Mouse (Mus musculus): ENCODE results near the gene Kctd2. TPM values are rescaled to one million over a fixed set of nuclear protein-coding genes. Genes with fewer than 3 reads are reported as not detected.

The Kctd2 gene
- total RNA-seq, 2 experiments from 2014 or later: 82.5 to 85.6 TPM

GRCm38 (mm10) chr11:115400126-115400525, 19.8 kb upstream of the Kctd2 start:
- no peak for DNase-seq (ENCODE audit: low spot score in 2 of 2)

GRCm38 (mm10) chr11:115400630-115401391, 19.1 kb upstream of the Kctd2 start:
- peak; percentile 55 to 76 for DNase-seq (ENCODE audit: low spot score in 2 of 2)

DNA sequence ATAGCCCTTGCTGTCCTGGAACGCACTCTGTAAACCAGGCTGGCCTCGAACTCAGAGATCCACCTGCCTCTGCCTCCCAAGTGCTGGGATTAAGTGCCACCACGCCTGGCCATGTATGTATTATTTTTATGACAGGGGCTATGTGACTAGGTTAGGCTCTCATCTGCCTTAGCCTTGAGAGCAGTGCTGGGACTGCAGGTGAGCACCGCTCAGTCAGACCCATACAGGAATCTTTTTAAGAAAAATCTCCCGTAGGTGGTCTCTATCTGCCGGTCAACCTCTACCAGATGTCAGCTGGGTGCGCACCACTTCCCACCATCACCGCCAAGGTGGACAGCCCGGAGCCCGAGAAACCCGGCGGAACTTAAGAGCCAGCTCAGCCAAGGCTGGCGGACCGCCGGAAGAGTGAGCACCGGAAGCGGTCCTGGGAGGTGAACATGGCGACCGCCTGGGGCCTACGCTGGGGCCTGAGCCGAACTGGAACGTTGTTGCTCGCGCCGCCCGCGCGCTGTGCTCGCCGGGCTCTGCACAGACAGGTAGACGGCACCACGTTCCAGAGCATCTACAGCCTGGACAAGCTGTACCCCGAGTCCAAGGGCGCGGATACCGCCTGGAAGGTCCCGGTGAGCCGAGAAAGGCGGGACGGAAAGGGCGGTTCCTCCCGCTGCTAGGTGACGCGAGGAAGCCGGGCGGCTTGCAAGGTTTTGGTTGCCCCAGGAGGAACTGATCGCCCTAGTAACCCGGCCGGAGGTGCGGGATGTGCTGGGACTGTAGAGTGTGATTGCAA, 16.4 kb upstream of the Kctd2 start, which contains the start of gene Mrpl58:
Gene Mrpl58 (plus strand): TSS at position 415 of the 787 bp plus-strand sequence.
- DNase-seq (ENCODE audit: low spot score in 2 of 2): peak; percentile 78 to 88

DNA sequence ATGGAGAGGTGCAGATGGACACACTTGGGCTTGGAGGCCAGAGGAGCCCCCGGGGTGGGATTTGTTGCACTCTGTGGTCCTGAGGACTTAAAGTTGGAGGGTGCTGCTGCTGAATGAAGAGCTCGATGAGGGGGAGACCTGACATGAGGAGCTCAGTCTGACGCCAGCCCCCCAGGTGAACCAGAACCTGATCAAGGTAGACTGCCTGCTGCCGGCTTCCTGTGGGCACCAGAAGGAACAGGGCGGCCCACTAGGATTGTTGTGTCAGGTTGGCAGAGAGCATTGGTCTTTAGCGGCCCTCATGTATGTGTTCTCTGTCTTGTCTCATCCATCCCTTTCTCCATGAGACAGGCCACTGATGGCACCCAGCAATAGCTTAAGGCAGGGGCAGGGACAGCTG, 14.2 kb upstream of the Kctd2 start:
- no peak for DNase-seq (ENCODE audit: low spot score in 2 of 2)

DNA sequence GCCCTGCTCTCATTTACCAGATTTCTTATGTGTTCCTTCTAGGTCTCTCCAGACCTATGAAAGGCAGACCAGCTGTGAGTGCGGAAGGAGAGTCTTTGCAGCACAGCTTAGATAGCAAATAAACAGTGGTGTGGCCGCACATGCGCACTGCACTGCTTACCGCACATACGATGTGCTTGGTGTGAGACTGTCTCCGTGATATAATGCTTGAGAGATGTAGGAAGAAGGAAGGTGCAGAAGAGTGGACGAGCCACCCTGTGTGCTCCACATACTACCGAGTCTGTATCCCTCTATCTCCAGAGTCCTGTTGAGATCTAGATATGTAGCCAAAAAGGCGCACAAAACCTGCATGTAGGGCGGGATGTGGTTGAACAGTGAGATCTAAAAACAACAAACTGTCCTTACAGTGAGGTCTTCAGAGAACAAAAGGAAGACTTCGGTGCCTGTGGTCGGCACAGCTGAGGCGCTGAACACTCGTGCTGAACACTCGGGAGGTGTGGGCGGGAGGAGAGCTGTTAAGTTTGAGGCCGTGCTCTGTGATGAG, 13.0 kb upstream of the Kctd2 start:
- DNase-seq (ENCODE audit: low spot score in 2 of 2): no peak

GRCm38 (mm10) chr11:115408266-115408920, 11.5 kb upstream of the Kctd2 start:
- DNase-seq (ENCODE audit: low spot score in 2 of 2): no peak

DNA sequence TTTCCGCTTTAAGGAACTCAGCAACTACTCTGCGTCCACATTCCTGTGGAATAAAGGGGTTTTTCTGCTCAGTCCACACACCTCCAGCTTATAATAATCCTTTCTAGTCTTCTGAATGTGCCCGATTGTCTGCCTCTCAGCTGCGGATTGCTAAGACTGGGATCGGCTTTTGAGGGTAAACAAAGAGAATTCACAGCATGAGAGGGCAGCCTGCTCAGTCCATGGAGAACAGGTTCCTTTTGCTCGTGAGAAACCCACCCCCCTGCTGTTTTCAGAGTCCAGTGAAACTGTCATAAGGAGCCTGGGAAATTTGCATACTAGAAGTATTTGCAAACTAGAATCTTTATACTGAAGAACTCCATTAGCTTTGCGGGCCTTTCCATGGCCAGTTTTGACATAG, 10.4 kb upstream of the Kctd2 start:
- no peak for DNase-seq (ENCODE audit: low spot score in 2 of 2)

- DNase-seq (ENCODE audit: low spot score in 2 of 2): peak; percentile 51 to 65
Measured at GRCm38 (mm10) chr11:115420336-115421190, 635 bp downstream of the Kctd2 start.

GRCm38 (mm10) chr11:115421328-115421727, 1.4 kb downstream of the Kctd2 start:
- DNase-seq (ENCODE audit: low spot score in 2 of 2): peak in 1 of 2 experiments; percentile 33

- no peak for DNase-seq (ENCODE audit: low spot score in 2 of 2)
Measured at GRCm38 (mm10) chr11:115421972-115422371, 2.0 kb downstream of the Kctd2 start.

DNA sequence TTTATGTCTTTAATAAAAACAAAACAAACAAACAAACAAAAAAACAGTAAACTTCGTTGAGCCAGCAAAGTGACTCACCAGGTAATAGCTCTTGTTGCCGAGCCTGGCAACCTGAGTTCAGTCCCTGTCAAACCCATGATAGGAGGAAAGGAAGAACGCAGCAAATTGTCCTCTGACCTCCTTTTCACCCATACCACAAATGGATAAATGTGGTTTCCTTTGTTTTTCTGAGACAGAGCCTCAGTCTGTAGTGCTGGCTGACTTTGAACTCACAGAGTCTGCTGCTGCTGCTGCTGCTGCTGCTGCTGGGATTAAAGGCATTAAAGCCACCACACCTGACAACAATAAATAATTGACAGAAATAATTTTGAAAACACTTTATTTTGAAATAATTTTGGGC, 3.2 kb downstream of the Kctd2 start:
- no peak for DNase-seq (ENCODE audit: low spot score in 2 of 2)

DNA sequence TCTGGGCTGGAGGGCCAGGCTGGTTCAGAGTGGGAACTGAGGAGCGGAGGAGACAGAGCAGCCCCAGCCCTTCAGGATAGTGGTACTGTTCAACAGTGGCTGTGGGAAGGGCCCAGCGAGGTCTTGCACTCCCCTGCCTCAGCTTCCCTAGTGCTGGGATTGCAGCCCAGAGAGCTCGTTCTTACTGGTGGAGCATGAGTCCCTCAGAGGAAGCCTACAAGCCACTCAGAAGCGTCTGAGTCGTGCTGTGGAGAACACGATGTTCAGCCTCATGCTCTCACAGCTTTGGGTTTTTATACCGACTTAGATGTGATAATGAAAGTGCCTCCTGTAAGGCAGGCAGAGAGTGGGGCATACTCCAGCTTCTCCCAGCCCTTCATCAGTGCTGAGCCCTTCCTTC, 4.7 kb downstream of the Kctd2 start:
- DNase-seq (ENCODE audit: low spot score in 2 of 2): no peak

DNA sequence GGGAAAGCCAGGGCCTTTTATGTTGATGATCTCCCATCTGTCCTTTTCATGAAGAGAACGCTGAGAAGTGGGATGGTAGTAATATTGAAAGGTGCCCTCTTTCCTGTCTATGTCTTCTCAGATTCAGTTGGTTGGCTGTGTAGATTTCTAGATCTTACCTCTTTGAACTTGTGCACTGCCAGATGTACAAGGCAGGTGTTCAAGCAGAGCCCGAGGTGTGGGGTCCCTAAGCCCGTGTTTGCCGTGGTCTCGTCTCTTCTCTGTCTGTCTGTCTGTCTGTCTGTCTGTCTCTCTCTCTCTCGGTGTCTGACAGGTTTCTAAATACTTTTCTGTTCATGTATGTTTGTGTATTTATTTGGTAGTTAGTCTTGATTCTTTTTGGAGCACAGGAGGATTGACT, 5.7 kb downstream of the Kctd2 start:
- no peak for DNase-seq (ENCODE audit: low spot score in 2 of 2)

DNA sequence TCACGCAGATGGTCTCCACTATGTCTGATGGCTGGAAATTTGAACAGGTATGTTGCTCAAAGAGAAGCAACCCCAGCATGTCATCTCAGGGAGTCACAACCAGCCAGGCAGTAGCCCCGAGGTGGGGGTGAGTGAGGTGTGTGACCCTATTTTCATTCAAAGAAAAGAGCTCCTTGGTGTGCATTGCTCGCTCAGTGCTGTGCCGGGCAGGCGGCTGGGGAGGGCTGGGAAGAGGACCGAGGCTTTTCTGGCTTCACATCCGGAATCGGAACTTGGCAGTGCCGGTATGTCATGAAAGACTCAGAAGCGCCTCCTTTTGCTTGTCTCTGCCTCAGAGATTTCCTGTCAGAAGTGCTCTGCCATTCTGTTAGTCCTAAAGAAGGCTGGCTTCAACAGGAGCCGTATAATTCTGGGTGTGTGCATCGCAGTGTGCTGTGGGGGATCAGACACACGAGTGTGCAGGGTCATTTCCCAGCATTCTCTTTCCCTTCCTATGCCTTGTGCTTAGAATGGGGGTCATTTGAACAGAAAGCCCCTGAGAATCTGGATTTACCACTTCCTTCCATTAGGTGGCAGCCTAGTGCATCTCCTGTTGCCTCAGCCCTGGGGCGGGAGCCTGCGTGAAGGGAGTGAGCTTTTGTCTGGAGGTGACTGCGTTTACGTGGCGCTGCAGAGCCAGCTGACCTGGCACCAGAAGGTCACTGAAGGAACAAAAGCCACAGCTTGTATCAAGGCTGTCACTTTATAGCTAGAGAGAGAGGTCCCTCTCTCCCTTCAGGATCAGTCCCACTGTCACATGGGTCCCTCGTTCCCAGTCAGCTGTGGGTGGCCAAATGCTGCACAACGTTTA, 7.8 kb downstream of the Kctd2 start:
- peak; percentile 73 to 75 for DNase-seq (ENCODE audit: low spot score in 2 of 2)

GRCm38 (mm10) chr11:115429307-115429706, 9.4 kb downstream of the Kctd2 start:
- DNase-seq (ENCODE audit: low spot score in 2 of 2): peak; percentile 34 to 59

DNA sequence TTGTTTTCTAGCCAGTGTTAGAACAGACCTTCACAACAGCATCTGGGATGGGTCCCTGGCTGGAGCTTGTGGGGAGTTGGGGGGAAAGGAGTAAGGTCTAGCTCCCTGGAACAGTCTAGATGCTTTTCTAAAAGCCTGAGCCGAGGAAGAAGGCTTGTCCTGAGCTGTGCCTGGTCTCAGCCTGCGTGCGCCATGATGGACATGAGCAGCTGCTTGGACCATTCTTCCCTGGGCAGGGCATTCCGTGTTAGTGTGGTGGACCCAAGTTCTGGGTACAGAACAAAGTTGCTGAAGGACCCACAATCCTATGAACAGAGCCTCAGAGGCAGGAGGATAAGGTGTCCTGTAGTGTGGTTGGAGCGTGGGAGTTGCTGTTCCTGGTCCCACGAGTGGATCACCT, 10.6 kb downstream of the Kctd2 start:
- no peak for DNase-seq (ENCODE audit: low spot score in 2 of 2)

DNA sequence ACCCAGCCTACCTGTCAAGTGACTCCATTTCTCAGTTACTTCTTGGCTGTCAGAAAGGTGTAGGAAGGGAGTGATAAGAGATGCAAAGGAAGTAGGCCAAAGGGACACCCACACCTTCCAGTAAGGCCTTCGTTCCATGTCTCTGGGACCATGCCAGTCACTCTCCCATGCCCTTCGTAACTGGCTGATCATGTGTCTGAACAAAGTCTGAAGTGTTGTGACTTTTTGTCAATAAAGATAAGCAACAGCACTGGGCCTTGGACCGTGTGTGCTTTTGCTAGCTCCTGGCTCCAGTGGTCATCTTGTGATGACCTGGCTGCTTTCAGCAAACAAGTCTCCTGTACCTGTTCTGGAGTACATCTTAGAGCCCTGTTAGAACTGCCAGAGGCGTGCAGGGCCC, 12.9 kb downstream of the Kctd2 start:
- no peak for DNase-seq (ENCODE audit: low spot score in 2 of 2)

DNA sequence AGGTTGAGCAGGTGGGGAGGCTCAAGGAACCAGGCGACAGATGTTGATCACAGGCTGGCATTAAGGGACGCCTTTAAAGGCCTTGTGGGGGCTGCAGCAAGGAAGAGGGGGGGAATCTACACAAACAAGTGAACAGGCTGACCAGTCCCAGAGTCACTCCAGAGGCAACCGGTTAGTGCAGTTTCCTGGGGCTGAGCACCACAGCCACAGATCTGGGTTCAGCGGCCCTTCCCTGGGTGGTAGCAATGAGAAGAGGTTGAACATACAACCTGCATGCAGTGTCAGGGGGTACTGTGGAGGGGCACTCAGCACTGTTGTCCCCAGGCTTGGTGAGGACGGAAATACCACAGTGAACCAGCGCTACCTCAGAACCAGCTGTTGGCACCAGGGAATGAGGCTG, 13.4 kb downstream of the Kctd2 start:
- DNase-seq (ENCODE audit: low spot score in 2 of 2): no peak

DNA sequence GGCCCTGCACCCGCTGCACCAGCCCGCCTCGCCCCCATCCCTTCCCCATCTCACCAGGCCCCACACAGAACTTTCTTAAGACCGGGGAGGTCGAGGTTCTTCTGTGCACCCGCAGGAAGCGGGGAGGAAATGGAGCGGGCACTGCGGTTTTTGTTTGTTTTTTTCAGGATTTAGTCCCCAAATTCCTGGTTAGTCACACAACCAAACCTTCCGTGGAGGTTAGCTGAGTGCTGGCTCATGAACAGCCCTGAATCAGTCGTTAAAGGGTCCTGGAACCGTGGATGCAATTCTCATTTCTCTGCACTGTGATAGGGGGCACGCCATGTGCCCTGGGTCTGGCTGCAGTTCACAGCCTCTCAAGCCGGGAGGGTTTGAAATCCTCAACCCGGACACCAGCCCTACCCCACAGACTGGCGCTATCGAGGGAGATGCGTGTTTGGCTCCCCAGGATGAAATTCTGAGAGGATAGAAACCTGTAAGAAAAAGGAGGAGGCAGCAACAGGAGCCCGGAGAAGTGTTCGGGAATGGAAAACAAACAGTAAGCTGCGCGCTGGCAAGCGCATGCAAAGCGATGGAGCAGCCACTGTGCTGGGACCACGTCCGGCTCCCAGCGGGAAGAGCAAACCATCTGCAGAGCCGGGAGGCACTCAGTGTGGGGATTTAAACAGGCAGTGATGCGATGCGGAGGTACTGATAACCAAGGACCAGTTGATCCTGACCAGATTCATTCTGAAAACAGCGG, 15.8 kb downstream of the Kctd2 start:
- no peak for DNase-seq (ENCODE audit: low spot score in 2 of 2)
